Mouse (Mus musculus): Measurements from ENCODE around the gene Epb41l1. TPM values are rescaled to one million over a fixed set of nuclear protein-coding genes. Genes with fewer than 3 reads are reported as not detected.
A peak's percentile ranks its signal among the peaks of the same experiment; 100 is the strongest.

Epb41l1 gene
- total and polyA plus RNA-seq, 2 experiments from 2014 or later: 12.7 to 261 TPM

DNA sequence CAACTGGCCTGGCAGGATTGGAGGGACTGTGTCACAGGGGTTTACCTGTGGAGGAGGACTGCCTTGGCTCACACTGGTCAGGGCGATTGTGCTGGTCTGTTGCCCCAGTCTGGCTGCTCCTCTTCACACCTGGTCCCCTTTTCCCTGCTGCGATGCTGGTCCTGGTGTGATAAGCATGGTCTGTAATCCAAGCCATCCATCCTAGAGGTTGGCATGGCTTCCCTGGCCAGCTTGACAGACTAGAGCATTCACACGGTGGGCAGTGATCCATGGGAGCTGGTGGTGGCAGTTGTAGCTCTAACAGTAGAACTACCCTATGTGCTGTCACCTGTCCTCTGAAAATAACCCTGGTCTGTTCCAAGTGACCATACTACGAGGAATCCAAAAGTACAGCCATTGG, 43.7 kb downstream of the Epb41l1 start:
- 83% methylated on average over 4 of the region's 4 CpGs for WGBS
- no peak for TF ChIP-seq CTCF (IDR thresholded peaks at IDR 0.05)
- H3K4me1 ChIP-seq (ENCODE audit: insufficient read depth, low read length): no peaks in the 10 kb centered on the region; the same call in 1 of the 2 replicates
- no peak overlapping the region for H3K4me3 ChIP-seq (ENCODE audit: low read depth, low read length)
- H3K27me3 ChIP-seq (ENCODE audit: insufficient read depth, low read length): no peaks in the 10 kb centered on the region
- no peaks in the 10 kb centered on the region for H3K9me3 ChIP-seq (ENCODE audit: low read length)
- H3K27ac ChIP-seq (ENCODE audit: low read depth, low read length): no peak overlapping the region
- no peak overlapping the region for H3K4me2 ChIP-seq (ENCODE audit: low read depth, low read length, poor library complexity, severe bottlenecking)
- DNase-seq (ENCODE audit: low spot score) (peak; percentile 33), ATAC-seq (ENCODE audit: low FRiP score) (no peak)
- no peak overlapping the region for H3K9ac ChIP-seq (replicated peaks; ENCODE audit: low read length, poor library complexity, severe bottlenecking)
- no peaks in the 10 kb centered on the region; the same call in 1 of the 2 replicates for H3K36me3 ChIP-seq (ENCODE audit: insufficient read depth, low read length)

DNA sequence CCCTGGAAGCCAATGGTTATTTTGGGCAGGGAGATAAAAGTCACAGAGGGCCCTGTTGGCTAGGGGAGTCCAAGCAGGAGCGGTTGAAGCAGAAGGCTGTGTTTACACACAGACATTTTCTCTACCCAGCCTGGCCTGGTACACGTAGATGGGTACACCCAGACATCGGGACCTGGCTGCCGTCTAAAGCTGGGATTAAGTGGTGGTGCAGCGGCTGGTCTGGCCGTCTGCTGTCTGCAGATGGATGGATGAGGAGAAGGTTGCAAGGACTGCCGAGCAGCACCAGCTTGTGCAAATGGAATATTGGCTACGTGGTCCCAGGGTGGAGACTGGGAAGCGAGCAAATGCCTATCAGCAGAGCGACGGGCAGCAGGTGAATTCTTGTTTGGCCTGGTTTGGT, 46.8 kb downstream of the Epb41l1 start:
- Histone ChIP-seq H3K36me3 (ENCODE audit: insufficient read depth, low read length) (no peaks in the 10 kb centered on the region; the same call in 1 of the 2 replicates), H3K4me2 (ENCODE audit: low read depth, low read length, poor library complexity, severe bottlenecking) (no peak overlapping the region), H3K4me1 (ENCODE audit: insufficient read depth, low read length) (no peaks in the 10 kb centered on the region), H3K9ac (replicated peaks; ENCODE audit: low read length, poor library complexity, severe bottlenecking) (no peak overlapping the region), H3K27ac (ENCODE audit: low read depth, low read length) (no peak overlapping the region), H3K4me3 (ENCODE audit: low read depth, low read length) (no peak overlapping the region), H3K9me3 (ENCODE audit: low read length) (no peaks in the 10 kb centered on the region), H3K27me3 (ENCODE audit: insufficient read depth, low read length) (no peaks in the 10 kb centered on the region)
- DNase-seq (ENCODE audit: low spot score) (no peak), ATAC-seq (ENCODE audit: low FRiP score) (no peak)
- 88% methylated on average over 11 of the region's 11 CpGs for WGBS
- TF ChIP-seq CTCF (IDR thresholded peaks at IDR 0.05): no peak

DNA sequence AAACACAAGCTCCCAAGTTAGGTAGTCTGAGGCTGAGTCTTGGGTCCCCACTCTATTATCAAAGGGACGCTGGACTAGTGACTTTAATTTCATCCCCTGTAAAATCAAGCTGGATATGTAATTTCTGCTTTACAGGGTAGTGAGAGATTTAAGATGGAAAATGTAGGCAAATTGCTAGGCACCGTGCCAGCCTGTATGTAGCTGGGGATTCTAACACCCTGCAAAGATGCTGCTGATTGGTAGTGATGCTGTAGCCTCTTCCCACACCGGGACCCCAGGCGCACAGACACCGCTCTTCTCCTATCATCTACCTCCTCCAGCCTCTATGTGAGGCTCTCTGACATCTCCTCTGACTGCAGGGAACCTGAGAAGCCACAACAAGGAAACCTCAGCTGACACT, 48.2 kb downstream of the Epb41l1 start:
- no peaks in the 10 kb centered on the region for H3K4me1 ChIP-seq (ENCODE audit: insufficient read depth, low read length)
- no peak overlapping the region for H3K27ac ChIP-seq (ENCODE audit: low read depth, low read length)
- H3K9me3 ChIP-seq (ENCODE audit: low read length): no peaks in the 10 kb centered on the region
- no peak overlapping the region for H3K9ac ChIP-seq (replicated peaks; ENCODE audit: low read length, poor library complexity, severe bottlenecking)
- H3K27me3 ChIP-seq (ENCODE audit: insufficient read depth, low read length): no peaks in the 10 kb centered on the region
- 90% methylated on average over 5 of the region's 5 CpGs for WGBS
- H3K4me2 ChIP-seq (ENCODE audit: low read depth, low read length, poor library complexity, severe bottlenecking): no peak overlapping the region
- H3K4me3 ChIP-seq (ENCODE audit: low read depth, low read length): no peak overlapping the region
- no peak for TF ChIP-seq CTCF (IDR thresholded peaks at IDR 0.05)
- DNase-seq (ENCODE audit: low spot score) (no peak), ATAC-seq (ENCODE audit: low FRiP score) (no peak)
- no peaks in the 10 kb centered on the region; the same call in 1 of the 2 replicates for H3K36me3 ChIP-seq (ENCODE audit: insufficient read depth, low read length)

DNA sequence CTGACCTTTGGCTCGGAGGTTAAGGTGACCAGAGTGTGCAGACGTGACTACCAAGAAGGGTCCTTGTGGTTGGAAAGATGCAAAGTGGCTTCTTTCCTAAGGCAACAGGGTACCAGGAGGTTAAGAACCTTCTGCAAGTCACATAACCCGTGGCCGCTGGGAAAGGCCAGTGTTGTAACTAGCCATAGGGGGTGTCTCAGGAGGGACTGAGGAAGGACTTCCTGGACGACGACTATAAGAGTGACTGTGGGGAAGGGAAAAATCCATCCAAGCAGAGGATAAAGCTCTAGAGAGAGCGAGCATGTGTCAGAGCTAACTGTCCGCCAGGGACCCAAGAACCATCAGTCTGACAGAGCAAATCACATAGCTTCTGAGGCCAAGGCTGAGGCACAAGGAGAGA, 48.8 kb downstream of the Epb41l1 start:
- no peak for TF ChIP-seq CTCF (IDR thresholded peaks at IDR 0.05)
- H3K36me3 ChIP-seq (ENCODE audit: insufficient read depth, low read length): no peaks in the 10 kb centered on the region; the same call in 1 of the 2 replicates
- ATAC-seq (ENCODE audit: low FRiP score) (no peak), DNase-seq (ENCODE audit: low spot score) (no peak)
- WGBS: 69% methylated on average over 8 of the region's 8 CpGs
- H3K4me1 ChIP-seq (ENCODE audit: insufficient read depth, low read length): no peaks in the 10 kb centered on the region
- no peak overlapping the region for H3K4me2 ChIP-seq (ENCODE audit: low read depth, low read length, poor library complexity, severe bottlenecking)
- H3K9ac ChIP-seq (replicated peaks; ENCODE audit: low read length, poor library complexity, severe bottlenecking): no peak overlapping the region
- no peak overlapping the region for H3K27ac ChIP-seq (ENCODE audit: low read depth, low read length)
- H3K4me3 ChIP-seq (ENCODE audit: low read depth, low read length): no peak overlapping the region
- no peaks in the 10 kb centered on the region for H3K27me3 ChIP-seq (ENCODE audit: insufficient read depth, low read length)
- no peaks in the 10 kb centered on the region for H3K9me3 ChIP-seq (ENCODE audit: low read length)

DNA sequence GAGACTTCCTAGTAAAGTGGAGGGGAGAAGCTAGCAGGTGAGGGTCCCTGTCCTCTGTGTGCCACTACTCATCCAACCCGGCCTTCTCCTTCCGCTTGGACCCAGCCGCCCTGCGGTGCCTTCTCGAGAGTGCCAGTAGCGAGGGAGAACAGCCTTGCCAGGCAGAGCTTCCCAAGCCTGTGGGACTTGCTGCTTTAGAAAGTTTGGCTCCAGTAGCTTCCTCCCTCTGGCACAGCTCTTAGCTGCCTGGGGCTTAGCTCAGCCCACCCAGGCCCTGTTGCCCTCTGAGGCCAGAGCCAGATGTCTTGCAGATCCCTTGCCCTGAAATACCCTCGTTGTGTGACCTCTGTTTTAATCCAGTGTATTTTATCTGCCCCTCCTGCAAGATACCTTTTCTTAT, 50.2 kb downstream of the Epb41l1 start:
- no peak overlapping the region for H3K4me2 ChIP-seq (ENCODE audit: low read depth, low read length, poor library complexity, severe bottlenecking)
- peak; percentile 46 for DNase-seq (ENCODE audit: low spot score)
- ATAC-seq (ENCODE audit: low FRiP score): no peak

DNA sequence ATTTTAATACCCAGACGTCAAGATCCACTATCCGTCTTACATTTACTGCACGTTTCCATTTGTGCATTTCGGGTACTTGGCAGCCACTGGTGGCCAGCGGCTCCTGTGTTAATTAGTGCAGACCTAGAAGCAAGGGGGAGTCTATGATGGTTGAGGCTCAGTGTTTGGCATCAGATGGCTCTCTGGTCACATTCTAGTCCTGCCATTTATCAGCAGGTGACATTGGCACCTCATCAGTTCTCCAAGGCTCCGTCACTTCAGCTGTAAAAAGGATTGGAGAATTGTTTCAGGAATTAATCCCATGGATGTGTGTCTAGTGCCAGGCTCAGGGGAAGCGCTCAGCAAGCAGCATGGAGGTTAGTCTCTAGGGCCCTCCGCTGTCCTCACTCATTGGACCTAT, 51.6 kb downstream of the Epb41l1 start:
- peaks cover 13% of the 10 kb centered on the region; the same call in 1 of the 2 replicates for H3K4me1 ChIP-seq (ENCODE audit: insufficient read depth, low read length)
- 87% methylated on average over 8 of the region's 8 CpGs for WGBS
- H3K4me3 ChIP-seq (ENCODE audit: low read depth, low read length): no peak overlapping the region
- H3K36me3 ChIP-seq (ENCODE audit: insufficient read depth, low read length): no peaks in the 10 kb centered on the region; the same call in 1 of the 2 replicates
- DNase-seq (ENCODE audit: low spot score): no peak
- H3K9ac ChIP-seq (replicated peaks; ENCODE audit: low read length, poor library complexity, severe bottlenecking): no peak overlapping the region
- no peaks in the 10 kb centered on the region for H3K27me3 ChIP-seq (ENCODE audit: insufficient read depth, low read length)
- H3K27ac ChIP-seq (ENCODE audit: low read depth, low read length): no peak overlapping the region
- no peak for ATAC-seq (ENCODE audit: low FRiP score)
- H3K4me2 ChIP-seq (ENCODE audit: low read depth, low read length, poor library complexity, severe bottlenecking): no peak overlapping the region
- TF ChIP-seq CTCF (IDR thresholded peaks at IDR 0.05): no peak
- no peaks in the 10 kb centered on the region for H3K9me3 ChIP-seq (ENCODE audit: low read length)

More for the DNA sequence above, 50.2 kb downstream of the Epb41l1 start:
- H3K4me1 ChIP-seq (ENCODE audit: insufficient read depth, low read length): peaks cover 7% of the 10 kb centered on the region; the same call in 1 of the 2 replicates
- 76% methylated on average over 7 of the region's 7 CpGs for WGBS
- no peak overlapping the region for H3K27ac ChIP-seq (ENCODE audit: low read depth, low read length)
- no peak overlapping the region for H3K4me3 ChIP-seq (ENCODE audit: low read depth, low read length)
- H3K9ac ChIP-seq (replicated peaks; ENCODE audit: low read length, poor library complexity, severe bottlenecking): no peak overlapping the region
- TF ChIP-seq CTCF (IDR thresholded peaks at IDR 0.05): no peak
- no peaks in the 10 kb centered on the region; the same call in 1 of the 2 replicates for H3K36me3 ChIP-seq (ENCODE audit: insufficient read depth, low read length)
- H3K27me3 ChIP-seq (ENCODE audit: insufficient read depth, low read length): no peaks in the 10 kb centered on the region
- no peaks in the 10 kb centered on the region for H3K9me3 ChIP-seq (ENCODE audit: low read length)

All from midbrain, postnatal 0 days (tissue).